Mouse (Mus musculus) intestine, embryonic 15.5 days (tissue): ENCODE data around the gene Dock6. TPM values are rescaled to one million over a fixed set of nuclear protein-coding genes. Genes with fewer than 3 reads are reported as not detected.

Experiments
- ATAC-seq: fragments of 200-750 bp; cut with Nextera tagmentation; 2 replicates; pipeline ENCODE4 v1.8.0; 2017; ENCODE audit warnings: moderate TSS enrichment, moderate library complexity
- H3K27ac ChIP-seq: fragments of 300-500 bp; sonication (generic); 2 replicates; pipeline ENCODE4 v1.5.1; 2015; ENCODE audit warnings: mild to moderate bottlenecking, inconsistent platforms
- H3K27me3 ChIP-seq: fragments of 300-500 bp; sonication (generic); replicated peaks from 2 replicates; pipeline ENCODE4 v1.6.1; 2015; ENCODE audit warnings: inconsistent platforms
- H3K36me3 ChIP-seq: fragments of 300-500 bp; sonication (generic); 2 replicates; pipeline ENCODE4 v1.6.1; 2015; ENCODE audit warnings: inconsistent platforms
- H3K4me1 ChIP-seq: fragments of 300-500 bp; sonication (generic); replicated peaks from 2 replicates; pipeline ENCODE4 v1.6.1; 2015; ENCODE audit warnings: inconsistent platforms
- H3K4me2 ChIP-seq: fragments of 300-500 bp; sonication (generic); replicated peaks from 2 replicates; pipeline ENCODE4 v1.6.1; 2015; ENCODE audit warnings: mild to moderate bottlenecking, inconsistent platforms
- H3K4me3 ChIP-seq: fragments of 300-500 bp; sonication (generic); replicated peaks from 2 replicates; pipeline ENCODE4 v1.5.1; 2015; ENCODE audit warnings: inconsistent platforms
- H3K9ac ChIP-seq: fragments of 300-500 bp; sonication (generic); 2 replicates; pipeline ENCODE4 v1.6.1; 2015; ENCODE audit warnings: inconsistent platforms
- H3K9me3 ChIP-seq: fragments of 300-500 bp; sonication (generic); 2 replicates; pipeline ENCODE4 v1.6.1; 2016; ENCODE audit warnings: inconsistent platforms
- WGBS: fragments of 180-500 bp; shearing (Covaris S2); methylation state at CpG from one replicate; pipeline ENCODE4 v1.1.7; 2015; 5-methylcytosine and 5-hydroxymethylcytosine counted together
- polyA plus RNA-seq: library from polyadenylated mRNA; unstranded; fragments of >200 nt; fragmentation: Nextera tagmentation; extraction: Ambion mirVana; gene quantifications from 2 replicates; pipeline ENCODE4 v1.2.1, GENCODE M21; 2015

Gene Dock6
- polyA plus RNA-seq, 1 experiment from 2014 or later = 26.9 TPM

DNA sequence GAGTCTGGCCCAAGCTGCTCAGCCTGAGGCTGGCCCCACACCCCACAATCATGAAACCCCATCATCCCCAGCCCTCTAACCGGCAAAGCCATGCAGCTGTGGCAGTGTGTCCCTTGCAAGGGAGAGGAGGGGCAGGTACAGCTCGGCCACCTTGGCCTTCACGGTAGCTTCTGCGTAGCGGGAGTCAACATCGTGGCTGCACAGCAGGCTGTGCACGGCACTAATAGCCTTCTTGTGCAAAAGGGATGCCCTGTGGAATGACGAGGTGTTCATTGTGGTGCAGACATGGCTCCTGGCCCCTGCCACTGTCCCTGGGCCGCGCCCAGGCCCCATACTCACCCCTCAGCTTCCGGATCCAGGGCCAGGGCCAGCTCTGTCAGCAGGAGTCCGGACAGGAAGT, 32.3 kb downstream of the Dock6 start:
- no peaks in the 10 kb centered on the region for H3K4me1 ChIP-seq
- no peak overlapping the region for H3K27ac ChIP-seq
- ATAC-seq = no peak
- 0 out of 2 replicates have a peak, but pooled peaks cover 6% of the 10 kb centered on the region for H3K36me3 ChIP-seq
- H3K4me3 ChIP-seq = no peak overlapping the region
- no peaks in the 10 kb centered on the region for H3K9me3 ChIP-seq
- 90% methylated on average over 12 of the region's 12 CpGs for WGBS
- H3K4me2 ChIP-seq = no peak overlapping the region
- H3K9ac ChIP-seq = no peak overlapping the region
- no peaks in the 10 kb centered on the region for H3K27me3 ChIP-seq

GRCm38 (mm10) chr9:21819181-21819729, 33.2 kb downstream of the Dock6 start:
- H3K9ac ChIP-seq = no peak overlapping the region
- no peaks in the 10 kb centered on the region for H3K9me3 ChIP-seq
- no peak overlapping the region for H3K4me2 ChIP-seq
- no peak overlapping the region for H3K27ac ChIP-seq
- H3K4me1 ChIP-seq = no peaks in the 10 kb centered on the region
- H3K36me3 ChIP-seq = 0 out of 2 replicates have a peak, but pooled peaks cover 6% of the 10 kb centered on the region
- H3K27me3 ChIP-seq = no peaks in the 10 kb centered on the region
- H3K4me3 ChIP-seq = no peak overlapping the region
- no peak for ATAC-seq
- WGBS = 93% methylated on average over 2 of the region's 2 CpGs

GRCm38 (mm10) chr9:21818561-21818960, 33.9 kb downstream of the Dock6 start:
- Histone ChIP-seq H3K36me3 (0 out of 2 replicates have a peak, but pooled peaks cover 6% of the 10 kb centered on the region), H3K9ac (no peak overlapping the region), H3K4me3 (no peak overlapping the region), H3K9me3 (no peaks in the 10 kb centered on the region), H3K4me2 (no peak overlapping the region), H3K27me3 (no peaks in the 10 kb centered on the region), H3K4me1 (no peaks in the 10 kb centered on the region), H3K27ac (no peak overlapping the region)
- WGBS = 92% methylated on average over 6 of the region's 6 CpGs
- ATAC-seq = no peak

DNA sequence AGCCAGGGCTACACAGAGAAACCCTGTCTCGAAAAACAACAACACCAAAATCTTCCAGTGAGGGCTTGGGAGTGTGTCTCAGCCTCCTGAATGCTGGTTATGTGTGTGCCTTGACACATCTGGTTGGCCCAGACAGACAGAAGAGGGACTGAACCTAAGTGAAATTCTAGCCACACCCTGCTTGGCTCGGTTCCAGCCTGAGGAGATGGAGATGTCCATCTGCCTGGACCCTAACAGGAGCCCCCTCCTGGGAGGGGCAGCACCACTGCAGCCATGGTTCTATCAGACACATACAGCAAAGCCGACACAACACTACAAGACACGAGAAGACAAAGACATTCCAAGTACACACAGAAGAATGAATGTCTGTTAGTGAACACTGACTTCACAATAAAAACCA, 34.3 kb downstream of the Dock6 start:
- Histone ChIP-seq H3K4me3 (no peak overlapping the region), H3K27ac (no peak overlapping the region), H3K27me3 (no peaks in the 10 kb centered on the region), H3K4me1 (no peaks in the 10 kb centered on the region), H3K9ac (no peak overlapping the region), H3K9me3 (no peaks in the 10 kb centered on the region), H3K4me2 (no peak overlapping the region), H3K36me3 (0 out of 2 replicates have a peak, but pooled peaks cover 6% of the 10 kb centered on the region)
- 83% methylated on average over 4 of the region's 4 CpGs for WGBS
- no peak for ATAC-seq

DNA sequence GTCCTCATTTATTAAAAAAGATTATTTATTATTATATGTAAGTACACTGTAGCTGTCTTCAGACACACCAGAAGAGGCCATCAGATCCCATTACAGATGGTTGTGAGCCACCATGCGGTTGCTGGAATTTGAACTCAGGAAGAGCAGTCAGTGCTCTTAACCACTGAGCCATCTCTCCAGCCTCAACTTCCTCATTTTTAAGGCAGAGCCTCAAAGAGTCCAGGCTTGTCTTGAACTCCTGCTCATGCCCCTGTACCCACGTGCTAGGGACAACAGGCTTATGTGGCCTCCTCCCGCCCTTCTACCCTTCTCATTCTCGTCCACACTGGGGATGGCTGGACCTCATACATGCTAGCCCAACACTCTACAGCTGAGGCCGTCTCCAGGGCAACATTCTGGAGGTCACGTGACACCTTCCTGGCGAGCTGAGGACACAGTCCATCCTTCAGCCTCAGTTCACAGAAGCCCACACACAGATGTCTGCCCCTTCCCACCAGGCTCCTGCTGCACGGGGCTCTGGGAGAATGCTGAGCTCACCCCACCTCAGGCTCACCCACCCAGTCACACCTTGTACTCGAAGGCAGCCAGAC, 35.6 kb downstream of the Dock6 start:
- no peak overlapping the region for H3K27ac ChIP-seq
- H3K9me3 ChIP-seq = no peaks in the 10 kb centered on the region
- H3K27me3 ChIP-seq = no peaks in the 10 kb centered on the region
- no peak for ATAC-seq
- H3K4me1 ChIP-seq = no peaks in the 10 kb centered on the region
- 76% methylated on average over 9 of the region's 9 CpGs for WGBS
- no peak overlapping the region for H3K4me2 ChIP-seq
- H3K36me3 ChIP-seq = peaks cover 6% of the 10 kb centered on the region; the same call in 1 of the 2 replicates
- no peak overlapping the region for H3K9ac ChIP-seq
- no peak overlapping the region for H3K4me3 ChIP-seq

GRCm38 (mm10) chr9:21811170-21811569, 41.3 kb downstream of the Dock6 start:
- no peak overlapping the region for H3K27ac ChIP-seq
- no peak overlapping the region for H3K9ac ChIP-seq
- no peaks in the 10 kb centered on the region for H3K9me3 ChIP-seq
- no peak overlapping the region for H3K4me2 ChIP-seq
- H3K27me3 ChIP-seq = no peaks in the 10 kb centered on the region
- H3K36me3 ChIP-seq = no peaks in the 10 kb centered on the region; the same call in 1 of the 2 replicates
- H3K4me1 ChIP-seq = no peaks in the 10 kb centered on the region
- H3K4me3 ChIP-seq = no peak overlapping the region
- ATAC-seq = no peak
- 87% methylated on average over 5 of the region's 5 CpGs for WGBS

- Histone ChIP-seq H3K27ac (no peak overlapping the region), H3K9me3 (no peaks in the 10 kb centered on the region), H3K4me2 (no peak overlapping the region), H3K36me3 (no peaks in the 10 kb centered on the region; the same call in 1 of the 2 replicates), H3K27me3 (no peaks in the 10 kb centered on the region), H3K4me3 (no peak overlapping the region), H3K9ac (no peak overlapping the region), H3K4me1 (peaks cover 7% of the 10 kb centered on the region)
- no peak for ATAC-seq
- 70% methylated on average over 3 of the region's 3 CpGs for WGBS
Measured at GRCm38 (mm10) chr9:21808561-21808960, 43.9 kb downstream of the Dock6 start.

- Histone ChIP-seq H3K36me3 (no peaks in the 10 kb centered on the region), H3K4me3 (no peak overlapping the region), H3K4me2 (no peak overlapping the region), H3K4me1 (peaks cover 7% of the 10 kb centered on the region), H3K9ac (no peak overlapping the region), H3K27me3 (no peaks in the 10 kb centered on the region), H3K27ac (no peak overlapping the region), H3K9me3 (no peaks in the 10 kb centered on the region)
- ATAC-seq = no peak
- WGBS = 77% methylated on average over 11 of the region's 11 CpGs
Measured at GRCm38 (mm10) chr9:21806976-21807375, 45.5 kb downstream of the Dock6 start.

DNA sequence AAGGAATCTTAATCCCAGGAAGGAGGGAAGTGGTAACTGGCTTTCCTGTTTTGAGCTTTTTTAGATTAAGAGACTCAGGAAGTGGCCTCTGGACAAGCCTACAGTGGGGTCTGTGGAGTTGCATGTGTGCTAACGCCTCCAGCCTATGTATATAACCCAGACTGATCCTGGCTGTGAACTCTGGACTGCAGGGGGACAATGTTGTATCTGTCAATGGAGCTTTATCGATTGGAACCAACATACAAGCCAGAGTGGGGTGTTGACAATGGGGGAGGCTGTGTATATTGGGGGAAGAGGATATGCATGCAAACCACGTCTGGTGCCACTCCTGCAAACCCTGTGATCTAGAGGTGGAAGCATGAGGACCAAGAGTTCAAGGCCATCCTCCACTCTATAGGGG, 46.1 kb downstream of the Dock6 start:
- H3K4me1 ChIP-seq = peaks cover 7% of the 10 kb centered on the region
- H3K4me2 ChIP-seq = no peak overlapping the region
- WGBS = 63% methylated on average over 3 of the region's 3 CpGs
- H3K27ac ChIP-seq = no peak overlapping the region
- peaks cover 3% of the 10 kb centered on the region; the same call in 1 of the 2 replicates for H3K36me3 ChIP-seq
- no peak overlapping the region for H3K4me3 ChIP-seq
- no peak overlapping the region for H3K9ac ChIP-seq
- no peak for ATAC-seq
- H3K27me3 ChIP-seq = no peaks in the 10 kb centered on the region
- no peaks in the 10 kb centered on the region for H3K9me3 ChIP-seq

GRCm38 (mm10) chr9:21803986-21804644, 48.3 kb downstream of the Dock6 start:
- peak; percentile 93 for ATAC-seq
- Histone ChIP-seq H3K27ac (peak overlapping the region; percentile 44), H3K36me3 (peaks cover 7% of the 10 kb centered on the region; the same call in 1 of the 2 replicates), H3K4me2 (peak overlapping the region; percentile 17; the same call in 1 of the 2 replicates), H3K27me3 (no peaks in the 10 kb centered on the region), H3K4me1 (peaks cover 8% of the 10 kb centered on the region), H3K9ac (peak overlapping the region; percentile 2; the same call in 1 of the 2 replicates), H3K4me3 (no peak overlapping the region), H3K9me3 (no peaks in the 10 kb centered on the region)
- WGBS = 33% methylated on average over 13 of the region's 13 CpGs

GRCm38 (mm10) chr9:21801591-21801990, 50.8 kb downstream of the Dock6 start:
- Histone ChIP-seq H3K27me3 (no peaks in the 10 kb centered on the region), H3K36me3 (peaks cover 7% of the 10 kb centered on the region; the same call in 1 of the 2 replicates), H3K27ac (no peak overlapping the region), H3K9me3 (no peaks in the 10 kb centered on the region), H3K9ac (no peak overlapping the region), H3K4me3 (no peak overlapping the region), H3K4me2 (no peak overlapping the region), H3K4me1 (peaks cover 25% of the 10 kb centered on the region)
- WGBS = 89% methylated on average over 7 of the region's 7 CpGs
- no peak for ATAC-seq

DNA sequence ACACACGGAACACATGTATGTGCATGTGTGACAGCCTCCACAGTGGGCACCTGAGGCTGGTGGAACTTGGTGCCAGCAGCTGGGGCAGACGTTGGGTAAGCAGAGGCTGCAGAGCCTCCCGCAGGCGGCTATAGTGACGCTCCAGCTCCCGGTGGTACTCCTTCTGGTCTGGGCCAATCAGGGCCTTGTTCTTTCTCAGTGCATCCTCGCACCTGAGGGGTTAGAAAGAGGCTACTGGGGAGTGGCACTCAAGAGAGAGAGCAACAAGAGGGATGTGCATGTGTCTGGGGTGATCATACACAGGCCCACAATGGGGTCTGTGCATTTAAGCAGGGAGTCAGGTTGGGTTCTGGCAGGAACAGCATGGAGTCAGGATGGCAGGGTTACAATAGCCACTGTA, 51.3 kb downstream of the Dock6 start:
- H3K4me3 ChIP-seq = no peak overlapping the region
- no peak for ATAC-seq

More for the DNA sequence above, 51.3 kb downstream of the Dock6 start:
- Histone ChIP-seq H3K4me2 (no peak overlapping the region), H3K27ac (no peak overlapping the region), H3K4me1 (peaks cover 30% of the 10 kb centered on the region), H3K27me3 (no peaks in the 10 kb centered on the region), H3K9ac (no peak overlapping the region), H3K36me3 (peaks cover 7% of the 10 kb centered on the region; the same call in 1 of the 2 replicates), H3K9me3 (no peaks in the 10 kb centered on the region)
- 81% methylated on average over 7 of the region's 7 CpGs for WGBS
